Mouse (Mus musculus) erythroblast, embryonic 14.5 days (primary cell): Measurements from ENCODE around the gene Rell1.

Experiments used
- GATA1 ChIP-seq: IDR thresholded peaks from 2 replicates; pipeline ENCODE4 v1.6.1; 2012; ENCODE audit warnings: low read length, inconsistent platforms, mixed read lengths
- TAL1 ChIP-seq: IDR thresholded peaks from 3 replicates; pipeline ENCODE4 v1.6.1; 2012; ENCODE audit warnings: low read length, inconsistent platforms, mixed read lengths

DNA sequence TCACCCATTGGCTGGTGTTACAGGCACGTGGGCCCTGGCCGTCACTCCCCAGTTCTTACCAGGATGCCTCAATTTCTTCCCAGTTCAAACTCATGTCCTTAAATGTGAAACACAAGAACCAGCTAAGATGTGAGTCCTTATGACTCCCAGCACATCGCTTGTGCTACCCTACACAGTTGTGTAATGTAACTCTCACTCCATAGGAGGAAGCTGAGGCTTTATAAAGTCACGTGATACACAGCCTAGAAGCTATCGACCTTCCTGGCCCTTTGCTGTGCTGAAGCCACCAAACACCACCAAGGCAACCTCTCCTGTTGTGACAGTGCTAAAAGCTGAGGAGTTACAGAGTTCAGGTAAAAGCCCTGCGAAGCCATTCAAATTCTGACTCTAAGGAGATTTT, 33.1 kb downstream of the Rell1 start:
- TF ChIP-seq GATA1 = no peak
- no peak for TF ChIP-seq TAL1
